Mouse (Mus musculus) forebrain, embryonic 12.5 days (tissue): ENCODE measurements at regions not wholly inside any gene's neighbourhood (a gene's known extent, or its start where the extent isn't known, plus 50 kb on each side); places are given as distances from the start of the nearest gene placed in this dataset.

ENCODE experiments used
- ATAC-seq: fragments of 200-750 bp; cut with Nextera tagmentation; 2 replicates; pipeline ENCODE4 v1.8.0; 2017; ENCODE audit warnings: moderate TSS enrichment; ENCODE audit not compliant: low FRiP score
- H3K27ac ChIP-seq: fragments of 300-500 bp; sonication (generic); 2 replicates; pipeline ENCODE4 v1.5.1; 2016; ENCODE audit warnings: mild to moderate bottlenecking
- H3K27me3 ChIP-seq: fragments of 300-500 bp; sonication (generic); 2 replicates; pipeline ENCODE4 v1.6.1; 2016; ENCODE audit warnings: mild to moderate bottlenecking
- H3K36me3 ChIP-seq: fragments of 300-500 bp; sonication (generic); replicated peaks from 2 replicates; pipeline ENCODE4 v1.6.1; 2016; ENCODE audit warnings: mild to moderate bottlenecking
- H3K4me1 ChIP-seq: fragments of 300-500 bp; sonication (generic); 2 replicates; pipeline ENCODE4 v1.6.1; 2016
- H3K4me2 ChIP-seq: fragments of 300-500 bp; sonication (generic); 2 replicates; pipeline ENCODE4 v1.6.1; 2016; ENCODE audit warnings: mild to moderate bottlenecking, moderate library complexity
- H3K4me3 ChIP-seq: fragments of 300-500 bp; sonication (generic); replicated peaks from 2 replicates; pipeline ENCODE4 v1.5.1; 2016; ENCODE audit warnings: mild to moderate bottlenecking
- H3K9ac ChIP-seq: fragments of 300-500 bp; sonication (generic); 2 replicates; pipeline ENCODE4 v1.6.1; 2016; ENCODE audit warnings: mild to moderate bottlenecking
- H3K9me3 ChIP-seq: fragments of 300-500 bp; sonication (generic); 2 replicates; pipeline ENCODE4 v1.6.1; 2016
- WGBS: fragments of 180-500 bp; shearing (Covaris S2); methylation state at CpG from one replicate; pipeline ENCODE4 v1.1.7; 2016; 5-methylcytosine and 5-hydroxymethylcytosine counted together

- H3K4me1 ChIP-seq, result 0 out of 2 replicates have a peak, but pooled peaks cover 2% of the 10 kb centered on the region
- no peak for ATAC-seq
- no peaks in the 10 kb centered on the region for H3K36me3 ChIP-seq
- no peak overlapping the region for H3K9ac ChIP-seq
- H3K27ac ChIP-seq, result no peak overlapping the region
- H3K27me3 ChIP-seq, result no peaks in the 10 kb centered on the region
- no peak overlapping the region for H3K4me3 ChIP-seq
- no peak overlapping the region for H3K4me2 ChIP-seq
- WGBS, result 44% methylated on average over 2 of the region's 2 CpGs
- peaks cover 4% of the 10 kb centered on the region; the same call in 1 of the 2 replicates for H3K9me3 ChIP-seq
These were observed 88.5 kb upstream of the BC052040 start for GRCm38 (mm10) chr2:115493020-115493419.

- Histone ChIP-seq H3K9me3 (peaks cover 4% of the 10 kb centered on the region; the same call in 1 of the 2 replicates), H3K36me3 (no peaks in the 10 kb centered on the region), H3K27me3 (no peaks in the 10 kb centered on the region), H3K27ac (no peak overlapping the region), H3K4me1 (no peaks in the 10 kb centered on the region), H3K4me2 (no peak overlapping the region), H3K9ac (no peak overlapping the region), H3K4me3 (no peak overlapping the region)
- ATAC-seq, result peak; percentile 61; the same call in 1 of the 2 replicates
- 51% methylated on average over 2 of the region's 2 CpGs for WGBS
These were observed 81.6 kb upstream of the BC052040 start for GRCm38 (mm10) chr2:115499904-115500303.

GRCm38 (mm10) chr2:115509527-115509926 is 72.0 kb upstream of the BC052040 start:
- no peak overlapping the region for H3K4me3 ChIP-seq
- no peak overlapping the region for H3K9ac ChIP-seq
- H3K9me3 ChIP-seq, result no peaks in the 10 kb centered on the region
- H3K27me3 ChIP-seq, result peaks cover 4% of the 10 kb centered on the region; the same call in 1 of the 2 replicates
- no peak for ATAC-seq
- H3K36me3 ChIP-seq, result no peaks in the 10 kb centered on the region
- H3K27ac ChIP-seq, result no peak overlapping the region
- WGBS, result 46% methylated on average over 10 of the region's 10 CpGs
- H3K4me2 ChIP-seq, result no peak overlapping the region
- peaks cover 7% of the 10 kb centered on the region for H3K4me1 ChIP-seq

- Histone ChIP-seq H3K36me3 (no peaks in the 10 kb centered on the region), H3K27ac (no peak overlapping the region), H3K4me1 (peaks cover 12% of the 10 kb centered on the region), H3K4me2 (no peak overlapping the region), H3K9ac (no peak overlapping the region), H3K27me3 (peaks cover 4% of the 10 kb centered on the region; the same call in 1 of the 2 replicates), H3K9me3 (no peaks in the 10 kb centered on the region), H3K4me3 (no peak overlapping the region)
- no peak for ATAC-seq
- 52% methylated on average over 3 of the region's 3 CpGs for WGBS
These were observed 70.4 kb upstream of the BC052040 start for GRCm38 (mm10) chr2:115511146-115511545.

GRCm38 (mm10) chr2:115511612-115512525 is 69.6 kb upstream of the BC052040 start:
- Histone ChIP-seq H3K4me2 (no peak overlapping the region), H3K9ac (no peak overlapping the region), H3K4me1 (peaks cover 12% of the 10 kb centered on the region), H3K9me3 (no peaks in the 10 kb centered on the region), H3K27ac (no peak overlapping the region), H3K4me3 (no peak overlapping the region), H3K36me3 (no peaks in the 10 kb centered on the region), H3K27me3 (peaks cover 4% of the 10 kb centered on the region; the same call in 1 of the 2 replicates)
- 52% methylated on average over 14 of the region's 14 CpGs for WGBS
- no peak for ATAC-seq

- no peak overlapping the region for H3K27ac ChIP-seq
- H3K9ac ChIP-seq, result no peak overlapping the region
- no peaks in the 10 kb centered on the region for H3K36me3 ChIP-seq
- peaks cover 4% of the 10 kb centered on the region; the same call in 1 of the 2 replicates for H3K27me3 ChIP-seq
- no peaks in the 10 kb centered on the region for H3K9me3 ChIP-seq
- 73% methylated on average over 8 of the region's 8 CpGs for WGBS
- H3K4me3 ChIP-seq, result no peak overlapping the region
- peaks cover 12% of the 10 kb centered on the region for H3K4me1 ChIP-seq
- no peak overlapping the region for H3K4me2 ChIP-seq
- ATAC-seq, result no peak
These were observed 68.6 kb upstream of the BC052040 start for GRCm38 (mm10) chr2:115512891-115513290.

GRCm38 (mm10) chr2:115513774-115514231 is 67.7 kb upstream of the BC052040 start:
- Histone ChIP-seq H3K4me1 (peaks cover 12% of the 10 kb centered on the region), H3K27ac (peak overlapping the region; percentile 43), H3K27me3 (peaks cover 4% of the 10 kb centered on the region; the same call in 1 of the 2 replicates), H3K9ac (no peak overlapping the region), H3K4me2 (no peak overlapping the region; the same call in 1 of the 2 replicates), H3K4me3 (no peak overlapping the region), H3K9me3 (no peaks in the 10 kb centered on the region), H3K36me3 (no peaks in the 10 kb centered on the region)
- 5% methylated on average over 8 of the region's 8 CpGs for WGBS
- peak; percentile 59; the same call in 1 of the 2 replicates for ATAC-seq

GRCm38 (mm10) chr2:115514831-115515428 is 66.6 kb upstream of the BC052040 start:
- H3K4me3 ChIP-seq, result no peak overlapping the region
- H3K27ac ChIP-seq, result peak overlapping the region; percentile 60; the same call in 1 of the 2 replicates
- H3K4me1 ChIP-seq, result peaks cover 12% of the 10 kb centered on the region
- no peaks in the 10 kb centered on the region for H3K36me3 ChIP-seq
- H3K9ac ChIP-seq, result no peak overlapping the region
- H3K27me3 ChIP-seq, result peaks cover 4% of the 10 kb centered on the region; the same call in 1 of the 2 replicates
- no peaks in the 10 kb centered on the region for H3K9me3 ChIP-seq
- peak overlapping the region; percentile 22; the same call in 1 of the 2 replicates for H3K4me2 ChIP-seq
- ATAC-seq, result peak; percentile 71; the same call in 1 of the 2 replicates
- 6% methylated on average over 9 of the region's 9 CpGs for WGBS

- H3K27ac ChIP-seq, result 0 out of 2 replicates have a peak overlapping the region, but pooled peaks have one; percentile 8
- H3K36me3 ChIP-seq, result no peaks in the 10 kb centered on the region
- WGBS, result 75% methylated on average over 6 of the region's 6 CpGs
- no peak for ATAC-seq
- H3K9me3 ChIP-seq, result no peaks in the 10 kb centered on the region
- no peak overlapping the region for H3K4me3 ChIP-seq
- no peak overlapping the region for H3K4me2 ChIP-seq
- peaks cover 4% of the 10 kb centered on the region; the same call in 1 of the 2 replicates for H3K27me3 ChIP-seq
- no peak overlapping the region for H3K9ac ChIP-seq
- peaks cover 15% of the 10 kb centered on the region for H3K4me1 ChIP-seq
These were observed 66.0 kb upstream of the BC052040 start for GRCm38 (mm10) chr2:115515470-115515869.

- Histone ChIP-seq H3K27ac (no peak overlapping the region), H3K27me3 (peaks cover 4% of the 10 kb centered on the region; the same call in 1 of the 2 replicates)
- WGBS, result 45% methylated on average over 2 of the region's 2 CpGs
These were observed 64.7 kb upstream of the BC052040 start for GRCm38 (mm10) chr2:115516824-115517223.

GRCm38 (mm10) chr2:115519974-115520373 is 61.5 kb upstream of the BC052040 start:
- H3K4me3 ChIP-seq, result no peak overlapping the region
- no peaks in the 10 kb centered on the region for H3K9me3 ChIP-seq
- ATAC-seq, result no peak
- no peaks in the 10 kb centered on the region for H3K36me3 ChIP-seq
- no peak overlapping the region for H3K4me2 ChIP-seq
- H3K27ac ChIP-seq, result no peak overlapping the region
- H3K27me3 ChIP-seq, result no peaks in the 10 kb centered on the region
- H3K4me1 ChIP-seq, result peaks cover 6% of the 10 kb centered on the region
- WGBS, result 88% methylated on average over 5 of the region's 5 CpGs
- H3K9ac ChIP-seq, result no peak overlapping the region

More at GRCm38 (mm10) chr2:115516824-115517223, 64.7 kb upstream of the BC052040 start:
- Histone ChIP-seq H3K4me3 (no peak overlapping the region), H3K36me3 (no peaks in the 10 kb centered on the region), H3K9me3 (no peaks in the 10 kb centered on the region), H3K4me2 (no peak overlapping the region), H3K4me1 (peaks cover 16% of the 10 kb centered on the region), H3K9ac (no peak overlapping the region)
- ATAC-seq, result no peak
